Mouse (Mus musculus) CH12.LX (cell line): ENCODE data around the gene Vps13a. TPM values are rescaled to one million over a fixed set of nuclear protein-coding genes. Genes with fewer than 3 reads are reported as not detected.

Experiments used
- DNase-seq: peaks from one replicate; pipeline ENCODE4 v3.0.0-alpha.2; 2013; ENCODE audit errors: extremely low read depth
- H3K27ac ChIP-seq: 2 replicates; pipeline ENCODE4 v1.5.1; 2012; ENCODE audit warnings: low read depth, mild to moderate bottlenecking, control low read depth, moderate library complexity; ENCODE audit not compliant: insufficient read depth
- H3K27me3 ChIP-seq: replicated peaks from 2 replicates; pipeline ENCODE3; 2012; ENCODE audit warnings: inconsistent platforms
- H3K36me3 ChIP-seq, 2 experiments: replicated peaks in 1 of 2; 2 replicates each; pipeline versions ENCODE3 to v1.6.1; 2012; ENCODE audit warnings: inconsistent platforms in 1 of 2, low read length in 1 of 2, mild to moderate bottlenecking in 1 of 2, mixed read lengths in 1 of 2, moderate library complexity in 1 of 2; ENCODE audit not compliant: control insufficient read depth in 1 of 2, insufficient read depth in 1 of 2
- H3K4me1 ChIP-seq, 2 experiments: 2 replicates each; pipeline ENCODE4 v1.6.1; 2012; ENCODE audit warnings: inconsistent platforms in 1 of 2, moderate library complexity in 1 of 2; ENCODE audit not compliant: insufficient read depth in 2 of 2, control insufficient read depth in 1 of 2
- H3K4me2 ChIP-seq: 2 replicates; pipeline ENCODE4 v1.6.1; 2012; ENCODE audit warnings: low read depth, mild to moderate bottlenecking, control low read depth; ENCODE audit not compliant: poor library complexity, insufficient read depth, severe bottlenecking
- H3K4me3 ChIP-seq, 3 experiments: fragments of 150-350 bp in 1 of 3; sonication (generic) in 1 of 3; replicated peaks in 1 of 3; 2 replicates each; pipeline versions ENCODE3 to v1.5.1; 2011 to 2012; ENCODE audit warnings: low read depth in 2 of 3, low read length in 2 of 3, mild to moderate bottlenecking in 2 of 3, moderate library complexity in 2 of 3, control low read depth in 1 of 3, improper control_type of control experiment in 1 of 3, inconsistent platforms in 1 of 3, mixed read lengths in 1 of 3; ENCODE audit not compliant: poor library complexity in 1 of 3
- H3K79me2 ChIP-seq: replicated peaks from 2 replicates; pipeline ENCODE4 v1.6.1; 2012; ENCODE audit warnings: mild to moderate bottlenecking, moderate library complexity; ENCODE audit not compliant: control insufficient read depth, poor library complexity, insufficient read depth, severe bottlenecking; ENCODE audit errors: extremely low read depth
- H3K9ac ChIP-seq: 2 replicates; pipeline ENCODE4 v1.6.1; 2012; ENCODE audit warnings: low read depth, mild to moderate bottlenecking, control low read depth, moderate library complexity; ENCODE audit not compliant: insufficient read depth
- H3K9me3 ChIP-seq: replicated peaks from 2 replicates; pipeline ENCODE3; 2012; ENCODE audit warnings: low read length, inconsistent platforms, mixed read lengths
- BHLHE40 ChIP-seq: IDR thresholded peaks from 2 replicates; pipeline ENCODE4 v1.6.1; 2011; ENCODE audit warnings: mild to moderate bottlenecking, low read depth, low read length, improper control_type of control experiment
- CHD1 ChIP-seq: IDR thresholded peaks from 2 replicates; pipeline ENCODE4 v1.6.1; 2012; ENCODE audit warnings: low read depth, low read length, improper control_type of control experiment, inconsistent platforms
- CHD2 ChIP-seq: IDR thresholded peaks from 2 replicates; pipeline ENCODE4 v1.6.1; 2011; ENCODE audit warnings: low read length, improper control_type of control experiment
- EP300 ChIP-seq: IDR thresholded peaks from 2 replicates; pipeline ENCODE4 v1.6.1; 2011; ENCODE audit warnings: low read length, improper control_type of control experiment
- ETS1 ChIP-seq: conservative IDR thresholded peaks from 2 replicates; pipeline ENCODE4 v1.6.1; 2012; ENCODE audit warnings: low read depth, mild to moderate bottlenecking, inconsistent platforms, low read length, improper control_type of control experiment, moderate library complexity
- GABPA ChIP-seq: IDR thresholded peaks from 2 replicates; pipeline ENCODE4 v1.6.1; 2012; ENCODE audit warnings: low read depth, low read length, improper control_type of control experiment, inconsistent platforms; ENCODE audit not compliant: insufficient replicate concordance
- IRF4 ChIP-seq: IDR thresholded peaks from 2 replicates; pipeline ENCODE4 v1.6.1; 2014; ENCODE audit warnings: low read depth, mild to moderate bottlenecking, inconsistent platforms, low read length, improper control_type of control experiment
- MAFK ChIP-seq: IDR thresholded peaks from 2 replicates; pipeline ENCODE4 v1.6.1; 2011; ENCODE audit warnings: low read length, improper control_type of control experiment; ENCODE audit not compliant: insufficient replicate concordance
- MAZ ChIP-seq: IDR thresholded peaks from 2 replicates; pipeline ENCODE4 v1.6.1; 2012; ENCODE audit warnings: low read depth, mild to moderate bottlenecking, inconsistent platforms, low read length, improper control_type of control experiment, moderate library complexity
- MYC ChIP-seq: IDR thresholded peaks from 2 replicates; pipeline ENCODE4 v1.6.1; 2011; ENCODE audit warnings: low read depth, mild to moderate bottlenecking, improper control_type of control experiment, low read length
- NELFE ChIP-seq: IDR thresholded peaks from 2 replicates; pipeline ENCODE4 v1.6.1; 2011; ENCODE audit warnings: low read depth, low read length, improper control_type of control experiment
- NRF1 ChIP-seq: IDR thresholded peaks from 2 replicates; pipeline ENCODE4 v1.6.1; 2014; ENCODE audit warnings: low read depth, mild to moderate bottlenecking, inconsistent platforms, low read length, improper control_type of control experiment, moderate library complexity
- RAD21 ChIP-seq: IDR thresholded peaks from 2 replicates; pipeline ENCODE4 v1.6.1; 2011; ENCODE audit warnings: low read depth, mild to moderate bottlenecking, low read length, improper control_type of control experiment, moderate library complexity
- SMC3 ChIP-seq: IDR thresholded peaks from 2 replicates; pipeline ENCODE4 v1.6.1; 2011; ENCODE audit warnings: low read depth, low read length, improper control_type of control experiment
- USF1 ChIP-seq: IDR thresholded peaks from 2 replicates; pipeline ENCODE4 v1.6.1; 2014; ENCODE audit warnings: low read depth, mild to moderate bottlenecking, inconsistent platforms, low read length, improper control_type of control experiment
- USF2 ChIP-seq: conservative IDR thresholded peaks from 2 replicates; pipeline ENCODE4 v1.6.1; 2011; ENCODE audit warnings: low read depth, low read length, improper control_type of control experiment
- ZKSCAN1 ChIP-seq: IDR thresholded peaks from 2 replicates; pipeline ENCODE4 v1.6.1; 2012; ENCODE audit warnings: low read depth, inconsistent platforms, low read length, improper control_type of control experiment, borderline replicate concordance
- ZMIZ1 ChIP-seq: IDR thresholded peaks from 2 replicates; pipeline ENCODE4 v1.6.1; 2012; ENCODE audit warnings: low read depth, mild to moderate bottlenecking, inconsistent platforms, low read length, improper control_type of control experiment
- dilution Hi-C: fragments of 300-500 bp; cut with MboI; formaldehyde crosslinking; loops from 2 replicates; pipeline ENCODE4 v1.14.3; 2020; ENCODE audit warnings: low sequenced_read_pairs; ENCODE audit not compliant: extremely low pct_unique_long_range_greater_than_20kb, extremely low pct_ligation_motif_present
- in situ Hi-C: fragments of 300-500 bp; cut with MboI; formaldehyde crosslinking; loops from 3 replicates; pipeline ENCODE4 v1.14.3; 2019; ENCODE audit warnings: low sequenced_read_pairs, low pct_ligation_motif_present, low pct_unique_long_range_greater_than_20kb, mixed read lengths
- polyA plus RNA-seq: library from polyadenylated mRNA; unstranded; fragments of >175 nt; gene quantifications from 2 replicates; pipeline ENCODE4 v1.2.1, GENCODE M21; 2012; ENCODE audit warnings: low read depth; ENCODE audit not compliant: insufficient read length
- total RNA-seq, 2 experiments: library from RNA; depleted of rRNA; stranded (reverse); fragments of 300-350 nt in 1 of 2; fragments of >200 nt in 1 of 2; gene quantifications; 2 replicates each; pipeline ENCODE4 v1.2.3; 2012 to 2014

The Vps13a gene
- total and polyA plus RNA-seq, 3 experiments: 32.5 to 36.7 (median 35.9) TPM

DNA sequence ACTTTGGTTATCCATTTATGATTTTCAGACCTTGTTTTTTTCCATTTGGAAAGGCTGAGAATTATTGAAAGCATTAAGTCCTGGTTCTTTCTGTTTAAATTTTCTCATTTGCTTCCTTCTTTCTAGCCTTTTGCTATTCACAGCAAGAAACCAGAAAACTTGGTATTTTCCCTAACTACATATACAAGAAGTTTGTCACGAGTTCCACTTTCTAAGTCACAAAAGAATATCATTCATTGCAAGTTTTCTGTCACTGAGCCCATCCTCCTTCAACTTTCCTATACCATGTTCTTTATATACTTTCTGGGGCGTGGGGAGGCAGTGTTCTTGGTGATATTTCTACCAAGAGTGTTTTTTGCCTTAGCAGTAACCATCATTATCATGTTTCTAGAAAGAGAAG is 96.5 kb downstream of the Vps13a start:
- in situ Hi-C loops (no loop called here), dilution Hi-C loops (no loop called here)
- Histone ChIP-seq H3K9me3 (no peaks in the 10 kb centered on the region), H3K4me2 (peak overlapping the region; percentile 34), H3K9ac (peak overlapping the region; percentile 40), H3K27ac (peak overlapping the region; percentile 18), H3K4me1 (peaks cover 3 to 27% of the 10 kb centered on the region in 2 experiments; a peak in 3 of 4 replicates), H3K4me3 (no peak overlapping the region), H3K79me2 (no peaks in the 10 kb centered on the region), H3K36me3 (peaks cover 3 to 37% of the 10 kb centered on the region in 2 experiments), H3K27me3 (no peaks in the 10 kb centered on the region)
- TF ChIP-seq USF2 (no peak), BHLHE40 (peak; percentile 61), CHD1 (0 out of 2 replicates have a peak, but pooled peaks have one; percentile 56), MAFK (no peak), ZMIZ1 (no peak), MAZ (no peak), EP300 (peak; percentile 31; the same call in 1 of the 2 replicates), SMC3 (no peak), NRF1 (no peak), MYC (no peak), NELFE (0 out of 2 replicates have a peak, but pooled peaks have one; percentile 10), ZKSCAN1 (no peak), IRF4 (no peak), RAD21 (no peak)
- DNase-seq: peak; percentile 13

- no peaks in the 10 kb centered on the region for H3K79me2 ChIP-seq
- H3K4me2 ChIP-seq: no peak overlapping the region
- dilution Hi-C loops: no loop called here
- H3K9me3 ChIP-seq: no peaks in the 10 kb centered on the region
- in situ Hi-C loops: no loop called here
- peaks cover 0 to 5% of the 10 kb centered on the region in 2 experiments; a peak in 1 of 4 replicates for H3K4me1 ChIP-seq
- TF ChIP-seq CHD2 (no peak), MAZ (no peak), ETS1 (no peak), USF1 (no peak), GABPA (no peak)
- peaks cover 2 to 13% of the 10 kb centered on the region in 2 experiments for H3K36me3 ChIP-seq
- DNase-seq: no peak
- no peaks in the 10 kb centered on the region for H3K27me3 ChIP-seq
- H3K4me3 ChIP-seq: no peak overlapping the region
- H3K27ac ChIP-seq: no peak overlapping the region
- no peak overlapping the region for H3K9ac ChIP-seq
Measured at GRCm38 (mm10) chr19:16625610-16626395, 154.9 kb downstream of the Vps13a start.
